Mouse (Mus musculus) Patski (cell line): ENCODE results near the gene Zfand3. TPM values are rescaled to one million over a fixed set of nuclear protein-coding genes. Genes with fewer than 3 reads are reported as not detected.

ENCODE experiments used
- ATAC-seq: fragments of 100-300 bp; one replicate; pipeline ENCODE4 v1.8.0; 2021
- CTCF ChIA-PET: fragments of 350-600 bp; sonication (Branson Sonifier 250); formaldehyde crosslinking; loops from one replicate; lab custom pipeline; 2022; ENCODE audit warnings: inconsistent platforms; lab: Charles Lee
- POLR2A ChIA-PET: fragments of 350-600 bp; sonication (Branson Sonifier 250); formaldehyde crosslinking; loops from one replicate; lab custom pipeline; 2022; ENCODE audit warnings: antibody characterized with exemption, inconsistent platforms; lab: Charles Lee
- DNase-seq: peaks from one replicate; pipeline ENCODE4 v3.0.0-alpha.2; 2011; ENCODE audit warnings: low read depth, low spot score
- H3K27me3 ChIP-seq: fragments of 371-371 bp; one replicate; pipeline ENCODE4 v1.5.1; 2021
- CTCF ChIP-seq: fragments of 100-300 bp; IDR thresholded peaks from one replicate; pipeline ENCODE4 v1.5.1; 2021
- in situ Hi-C: fragments of 300-500 bp; cut with MboI; formaldehyde crosslinking; loops from 3 replicates; pipeline ENCODE4 v1.11.1; 2018; ENCODE audit warnings: low pct_unique_long_range_greater_than_20kb, mixed read lengths
- polyA plus RNA-seq: library from polyadenylated mRNA; unstranded; gene quantifications from one replicate; pipeline ENCODE4 v1.2.3, GENCODE M21; 2021

Zfand3 gene
- polyA plus RNA-seq, 1 experiment from 2014 or later, result 133 TPM

- POLR2A ChIA-PET, result no interaction called here
- in situ Hi-C loops, result no loop called here
- CTCF ChIA-PET, result interaction anchor here (0.9 to 3.0 kb wide), 2 partner anchors 14 to 55 kb away, joined by 3 to 18 read pairs; no protein-coding TSS in a partner anchor
- ATAC-seq (no peak), DNase-seq (no peak)
- no peak for TF ChIP-seq CTCF
- no peaks in the 10 kb centered on the region for H3K27me3 ChIP-seq
Observed at GRCm38 (mm10) chr17:30043163-30043822, 38.8 kb downstream of the Zfand3 start.

GRCm38 (mm10) chr17:30045181-30045580 lies 40.6 kb downstream of the Zfand3 start:
- in situ Hi-C loops, result no loop called here
- DNase-seq, result peak; percentile 33

GRCm38 (mm10) chr17:30046654-30047053 lies 42.1 kb downstream of the Zfand3 start:
- no peak for TF ChIP-seq CTCF
- POLR2A ChIA-PET, result no interaction called here
- no peaks in the 10 kb centered on the region for H3K27me3 ChIP-seq
- DNase-seq (no peak), ATAC-seq (no peak)
- CTCF ChIA-PET, result no interaction called here
- in situ Hi-C loops, result no loop called here

More at GRCm38 (mm10) chr17:30045181-30045580, 40.6 kb downstream of the Zfand3 start:
- no peaks in the 10 kb centered on the region for H3K27me3 ChIP-seq
- CTCF ChIA-PET, result interaction anchor here (0.9 to 3.0 kb wide), 3 partner anchors 13 to 20 kb away, joined by 3 to 18 read pairs (median 8); no protein-coding TSS in a partner anchor
- peak; percentile 80 for ATAC-seq
- POLR2A ChIA-PET, result interaction anchor here (0.6 to 1.2 kb wide), 2 partner anchors 11 to 361 kb away, joined by 3 read pairs; no protein-coding TSS in a partner anchor
- TF ChIP-seq CTCF, result no peak

- DNase-seq, result no peak
- H3K27me3 ChIP-seq, result no peaks in the 10 kb centered on the region
- in situ Hi-C loops, result no loop called here
- no peak for TF ChIP-seq CTCF
- POLR2A ChIA-PET, result no interaction called here
- CTCF ChIA-PET, result interaction anchor here (1.0 to 1.4 kb wide), 3 partner anchors 11 to 148 kb away, joined by 3 read pairs; no protein-coding TSS in a partner anchor
- peak; percentile 31 for ATAC-seq
Observed at GRCm38 (mm10) chr17:30051523-30052346, 47.2 kb downstream of the Zfand3 start.

- in situ Hi-C loops, result no loop called here
- ChIA-PET CTCF (interaction anchor here (1.3 to 2.2 kb wide), 4 partner anchors 10 to 148 kb away, joined by 3 to 7 read pairs (median 4); no protein-coding TSS in a partner anchor), POLR2A (no interaction called here)
- peak; percentile 69 for ATAC-seq
- no peak for DNase-seq
- H3K27me3 ChIP-seq, result no peaks in the 10 kb centered on the region
- TF ChIP-seq CTCF, result no peak
Observed at GRCm38 (mm10) chr17:30052347-30052742, 47.8 kb downstream of the Zfand3 start.

GRCm38 (mm10) chr17:30053463-30053862 lies 48.9 kb downstream of the Zfand3 start:
- DNase-seq, result no peak
- no peaks in the 10 kb centered on the region for H3K27me3 ChIP-seq
- no peak for ATAC-seq
- POLR2A ChIA-PET, result interaction anchor here (1.0 to 1.4 kb wide), 3 partner anchors 24 to 153 kb away, joined by 3 to 4 read pairs (median 4); no protein-coding TSS in a partner anchor
- CTCF ChIA-PET, result interaction anchor here (1.7 to 2.2 kb wide), 2 partner anchors 11 to 12 kb away, joined by 4 to 7 read pairs; no protein-coding TSS in a partner anchor
- in situ Hi-C loops, result no loop called here
- TF ChIP-seq CTCF, result no peak

GRCm38 (mm10) chr17:30053871-30054270 lies 49.3 kb downstream of the Zfand3 start:
- in situ Hi-C loops, result no loop called here
- DNase-seq (no peak), ATAC-seq (no peak)
- POLR2A ChIA-PET, result interaction anchor here (1.3 to 1.4 kb wide), 2 partner anchors 23 to 46 kb away, joined by 4 read pairs; no protein-coding TSS in a partner anchor
- TF ChIP-seq CTCF, result no peak
- CTCF ChIA-PET, result interaction anchor here (1.7 to 2.2 kb wide), 2 partner anchors 10 to 12 kb away, joined by 4 to 7 read pairs; no protein-coding TSS in a partner anchor
- no peaks in the 10 kb centered on the region for H3K27me3 ChIP-seq

- in situ Hi-C loops, result no loop called here
- no peak for TF ChIP-seq CTCF
- ATAC-seq, result no peak
- no peak for DNase-seq
- CTCF ChIA-PET, result no interaction called here
- no peaks in the 10 kb centered on the region for H3K27me3 ChIP-seq
- POLR2A ChIA-PET, result interaction anchor here (0.9 to 1.2 kb wide), 2 partner anchors 16 to 36 kb away, joined by 3 read pairs; no protein-coding TSS in a partner anchor
Observed at GRCm38 (mm10) chr17:30056226-30056625, 51.7 kb downstream of the Zfand3 start.

GRCm38 (mm10) chr17:30058594-30058993 lies 54.1 kb downstream of the Zfand3 start:
- in situ Hi-C loops, result no loop called here
- POLR2A ChIA-PET, result no interaction called here
- no peak for TF ChIP-seq CTCF
- no peak for ATAC-seq
- no peak for DNase-seq
- no peaks in the 10 kb centered on the region for H3K27me3 ChIP-seq
- CTCF ChIA-PET, result interaction anchor here (1.0 kb wide), 1 partner anchor 11 kb away, joined by 3 read pairs; no protein-coding TSS in a partner anchor

- DNase-seq (no peak), ATAC-seq (no peak)
- in situ Hi-C loops, result no loop called here
- CTCF ChIA-PET, result no interaction called here
- POLR2A ChIA-PET, result no interaction called here
- TF ChIP-seq CTCF, result no peak
- H3K27me3 ChIP-seq, result no peaks in the 10 kb centered on the region
Observed at GRCm38 (mm10) chr17:30059066-30059465, 54.5 kb downstream of the Zfand3 start.
